Mouse (Mus musculus): ENCODE data around the gene Pld6.
A peak's percentile ranks its signal among the peaks of the same experiment; 100 is the strongest.

Pld6 gene

GRCm38 (mm10) chr11:59786444-59787198, 824 bp downstream of the Pld6 start:
- no peak for DNase-seq (ENCODE audit: low spot score in 2 of 2)

DNA sequence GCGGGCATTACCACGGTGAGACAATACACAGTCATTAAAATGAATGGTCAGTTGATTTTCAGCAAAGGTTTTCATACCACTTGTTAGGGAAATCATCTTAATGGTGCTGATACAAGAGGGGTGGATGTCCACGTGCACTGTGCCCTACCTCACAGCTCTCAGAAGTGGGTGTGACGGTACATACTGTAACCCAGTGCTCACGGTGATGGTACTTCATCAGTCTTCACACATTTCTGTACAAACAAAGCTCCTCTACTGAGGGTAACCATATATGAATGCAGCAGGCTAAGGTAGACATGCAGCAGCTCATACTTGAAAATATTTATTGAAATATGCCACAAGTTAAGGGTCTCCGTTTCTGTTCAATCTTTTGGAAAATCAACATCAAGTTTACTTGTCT, 3.9 kb downstream of the Pld6 start:
- no peak for DNase-seq (ENCODE audit: low spot score in 2 of 2)

GRCm38 (mm10) chr11:59782091-59782590, 5.3 kb downstream of the Pld6 start:
- DNase-seq (ENCODE audit: low spot score in 2 of 2) = no peak

- DNase-seq (ENCODE audit: low spot score in 2 of 2) = no peak
These were observed 7.2 kb downstream of the Pld6 start for GRCm38 (mm10) chr11:59780241-59780640.

- DNase-seq (ENCODE audit: low spot score in 2 of 2) = no peak
These were observed 8.0 kb downstream of the Pld6 start for GRCm38 (mm10) chr11:59779406-59779805.

DNA sequence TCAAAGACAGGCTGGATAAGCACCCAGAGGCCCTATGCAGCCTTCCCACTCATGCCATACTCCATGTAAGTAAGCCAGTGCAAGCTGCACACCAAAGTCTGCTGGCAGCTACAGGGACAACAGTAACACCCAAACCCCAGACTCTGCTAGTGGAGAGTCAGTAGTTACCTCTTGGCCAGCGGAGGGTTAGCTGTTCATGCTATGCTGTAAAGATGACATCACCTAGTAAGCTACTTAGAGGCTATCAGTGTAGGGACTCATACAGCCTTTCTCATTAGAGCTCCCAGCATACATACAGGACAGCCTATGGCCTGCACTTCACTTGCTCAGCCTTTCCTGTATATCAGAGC, 8.6 kb downstream of the Pld6 start:
- DNase-seq (ENCODE audit: low spot score in 2 of 2) = no peak

GRCm38 (mm10) chr11:59778181-59778873, 9.1 kb downstream of the Pld6 start:
- peak; percentile 46 to 56 for DNase-seq (ENCODE audit: low spot score in 2 of 2)

- no peak for DNase-seq (ENCODE audit: low spot score in 2 of 2)
These were observed 10.2 kb downstream of the Pld6 start for GRCm38 (mm10) chr11:59777259-59777658.

- no peak for DNase-seq (ENCODE audit: low spot score in 2 of 2)
These were observed 11.9 kb downstream of the Pld6 start for GRCm38 (mm10) chr11:59775435-59776148.

DNA sequence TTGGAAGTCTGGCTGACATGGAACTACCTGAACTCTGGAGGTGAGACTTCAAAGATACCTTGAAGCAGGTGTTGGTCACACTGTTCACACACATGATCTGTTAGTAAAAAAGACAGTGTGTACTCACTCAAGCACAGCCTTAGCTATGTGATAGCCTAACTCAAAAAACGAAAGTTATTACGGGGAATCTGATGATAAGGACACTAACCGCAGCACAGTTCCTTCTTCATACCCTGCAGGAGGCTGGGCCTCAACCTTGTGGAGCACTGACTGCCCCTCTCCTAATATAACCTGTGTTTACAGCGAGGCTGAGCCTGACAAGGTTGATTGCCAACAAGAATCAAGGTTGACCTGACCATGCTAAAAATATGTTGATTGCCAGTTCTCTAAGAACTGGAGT, 12.9 kb downstream of the Pld6 start:
- DNase-seq (ENCODE audit: low spot score in 2 of 2) = no peak

DNA sequence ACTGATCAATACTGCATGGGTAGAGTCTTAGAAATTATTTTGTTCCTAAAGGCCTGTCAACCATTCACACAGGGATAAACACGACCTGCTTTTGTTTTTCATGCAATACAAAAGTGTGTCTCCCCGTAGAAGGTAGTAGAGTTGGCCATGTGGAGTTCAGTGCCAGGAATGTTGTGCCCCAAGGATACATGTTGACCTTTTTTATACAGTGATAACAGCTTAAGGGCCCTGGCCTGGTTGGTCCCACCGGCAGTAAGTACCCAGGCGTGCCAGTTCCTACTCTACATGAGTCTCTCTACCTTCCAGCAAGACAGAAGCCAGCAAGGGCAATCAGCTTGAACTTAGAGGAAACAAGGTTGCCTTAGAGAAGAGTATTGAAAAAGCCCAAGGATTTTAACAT, 14.5 kb downstream of the Pld6 start:
- DNase-seq (ENCODE audit: low spot score in 2 of 2) = no peak

DNA sequence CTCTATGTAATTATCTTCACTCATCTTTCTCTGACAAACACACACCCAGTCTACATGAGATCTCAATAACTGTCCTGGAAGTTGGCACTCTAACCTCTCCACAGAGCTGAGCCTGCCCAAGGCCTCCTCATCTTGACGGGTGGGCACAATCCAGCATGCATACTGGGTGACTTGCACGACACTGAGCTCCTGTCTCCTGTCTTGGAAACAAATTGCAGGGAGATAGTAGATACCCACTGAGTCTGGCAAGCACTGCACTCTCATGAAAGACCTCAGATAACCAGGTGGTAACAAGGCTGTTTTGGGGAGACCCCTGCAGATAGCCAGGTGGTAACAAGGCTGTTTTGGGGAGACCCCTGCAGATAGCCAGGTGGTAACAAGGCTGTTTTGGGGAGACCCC, 15.2 kb downstream of the Pld6 start:
- no peak for DNase-seq (ENCODE audit: low spot score in 2 of 2)

GRCm38 (mm10) chr11:59770753-59771152, 16.7 kb downstream of the Pld6 start:
- DNase-seq (ENCODE audit: low spot score in 2 of 2) = no peak

GRCm38 (mm10) chr11:59769738-59770137, 17.7 kb downstream of the Pld6 start:
- no peak for DNase-seq (ENCODE audit: low spot score in 2 of 2)

- no peak for DNase-seq (ENCODE audit: low spot score in 2 of 2)
These were observed 18.1 kb downstream of the Pld6 start for GRCm38 (mm10) chr11:59769307-59769706.

GRCm38 (mm10) chr11:59760796-59761195, 26.6 kb downstream of the Pld6 start:
- DNase-seq (ENCODE audit: low spot score in 2 of 2) = no peak

DNA sequence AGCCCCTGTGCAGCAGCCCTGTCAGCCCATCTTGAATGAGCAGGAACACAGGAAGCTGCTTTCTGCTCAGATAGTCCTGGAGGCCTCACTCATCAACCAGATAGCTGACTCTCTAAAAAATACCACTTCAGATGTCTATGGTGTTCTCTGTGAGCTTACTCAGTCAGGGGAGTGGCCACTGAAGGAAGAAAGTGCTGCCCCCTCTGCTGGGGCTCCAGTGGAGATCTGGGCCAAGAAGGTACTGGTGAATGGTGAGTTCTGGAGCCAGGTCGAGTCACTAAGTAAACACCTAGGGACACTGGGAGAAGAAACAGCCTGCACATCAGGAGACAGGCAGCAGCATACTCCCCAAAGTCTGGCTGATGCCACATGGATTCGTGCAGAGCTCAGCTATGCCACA, 27.8 kb downstream of the Pld6 start:
- no peak for DNase-seq (ENCODE audit: low spot score in 2 of 2)

GRCm38 (mm10) chr11:59759178-59759577, 28.3 kb downstream of the Pld6 start:
- peak; percentile 60 to 66 for DNase-seq (ENCODE audit: low spot score in 2 of 2)

GRCm38 (mm10) chr11:59758191-59758985, 29.1 kb downstream of the Pld6 start:
- DNase-seq (ENCODE audit: low spot score in 2 of 2) = no peak

DNA sequence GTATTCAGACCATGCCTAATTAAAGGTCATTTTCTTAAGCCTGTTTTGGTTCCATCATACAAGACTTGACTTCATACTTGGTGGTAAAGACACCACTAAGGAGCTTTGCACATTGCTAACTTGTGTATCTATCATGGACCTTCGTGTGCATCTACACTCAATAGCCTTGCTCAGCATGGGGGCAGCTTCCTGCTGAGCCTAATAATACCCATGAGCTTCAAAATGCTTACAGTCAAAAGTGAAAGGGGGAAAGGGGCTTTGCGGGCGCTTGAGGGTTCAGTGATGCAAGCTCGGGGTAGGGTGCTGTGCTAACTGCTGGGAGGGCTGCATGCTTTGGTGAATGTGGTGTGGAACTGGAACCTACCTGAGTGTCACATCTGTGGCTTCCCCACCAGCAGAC, 31.1 kb downstream of the Pld6 start:
- DNase-seq (ENCODE audit: low spot score in 2 of 2) = no peak

- no peak for DNase-seq (ENCODE audit: low spot score in 2 of 2)
These were observed 32.9 kb downstream of the Pld6 start for GRCm38 (mm10) chr11:59754504-59754903.

GRCm38 (mm10) chr11:59749050-59749449, 38.4 kb downstream of the Pld6 start:
- peak; percentile 15 to 49 for DNase-seq (ENCODE audit: low spot score in 2 of 2)
